Mouse (Mus musculus) CD4-positive naive resting alpha-beta T cell, adult 76 days (primary cell): ENCODE results near the gene Sumo2. TPM values are rescaled to one million over a fixed set of nuclear protein-coding genes. Genes with fewer than 3 reads are reported as not detected.

Experiments used
- total RNA-seq: library from RNA; stranded (reverse); gene quantifications from one replicate; pipeline ENCODE4 v1.2.4, GENCODE M21; 2023

The Sumo2 gene
- total RNA-seq = 231 TPM

DNA sequence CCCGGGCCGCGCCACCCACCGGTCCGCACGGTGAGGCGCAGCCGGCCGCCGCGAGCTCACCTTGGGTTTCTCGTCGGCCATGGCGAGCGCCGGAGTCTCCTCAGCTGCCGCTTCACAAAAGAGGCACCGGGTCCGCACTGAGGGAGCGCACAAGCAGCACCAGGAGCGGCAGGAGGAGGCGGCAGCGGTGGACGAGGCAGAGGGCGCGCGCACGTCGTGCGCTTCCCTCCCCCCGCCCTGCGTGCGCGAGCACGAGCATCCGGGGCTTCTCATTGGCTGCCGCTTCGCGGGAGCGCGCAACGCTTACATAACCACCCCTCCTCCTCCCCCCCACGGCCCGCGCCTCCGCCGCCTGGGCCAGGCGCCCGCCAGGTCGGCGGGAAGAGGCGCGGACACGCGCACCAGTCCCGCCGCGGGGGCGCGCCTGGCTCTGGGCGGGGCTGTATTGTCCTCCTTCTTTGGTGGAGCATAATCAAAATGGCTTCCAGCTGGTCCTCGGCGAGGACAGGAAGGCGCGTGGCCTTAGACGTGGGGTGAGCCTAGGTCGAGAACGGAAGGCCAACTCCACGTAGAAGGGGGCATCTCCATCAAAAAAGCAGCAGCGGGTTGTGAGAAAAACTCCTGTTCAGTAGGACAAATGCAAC lies at the start of gene Sumo2:
TSS of gene Sumo2 (minus strand) at position 239 of the 644 bp plus-strand sequence.

GRCm38 (mm10) chr11:115564064-115564809 lies 28.2 kb upstream of the Sumo2 start, which contains the start of gene Nup85:
Gene Nup85 (plus strand): TSS chr11:115564434.

DNA sequence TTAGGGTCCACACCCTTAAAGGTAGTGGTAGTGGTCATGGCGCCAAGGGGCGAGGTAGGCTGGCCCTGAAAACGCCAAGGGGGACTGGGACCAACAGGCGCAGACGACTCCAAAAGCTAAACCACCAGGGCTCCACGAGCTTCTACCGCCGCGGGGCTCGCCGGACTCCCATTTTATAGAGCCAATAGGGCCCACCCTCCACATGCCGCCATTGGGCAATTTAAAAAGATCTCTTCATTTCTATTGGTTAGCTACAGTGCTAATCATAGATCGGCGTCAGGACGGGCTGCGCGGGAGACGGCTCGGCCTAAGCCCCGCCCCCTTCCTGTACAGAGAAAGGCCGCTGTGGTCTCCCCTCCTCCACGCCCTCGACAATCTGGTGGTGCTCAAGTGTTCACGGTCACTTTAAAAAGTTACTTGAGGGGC lies 21.8 kb downstream of the Sumo2 start, which contains the start of gene Jpt1:
TSS of gene Jpt1 (minus strand) at position 150 of the 426 bp plus-strand sequence.

GRCm38 (mm10) chr11:115491356-115492083 lies 44.6 kb downstream of the Sumo2 start, which contains the start of gene Nt5c:
Gene Nt5c (minus strand): TSS chr11:115491862.

GRCm38 (mm10) chr11:115475025-115475757 lies 60.9 kb downstream of the Sumo2 start, which contains the start of gene Armc7:
Gene Armc7 (plus strand): TSS chr11:115475667.

Other genes starting within 250 kb of the Sumo2 start
- gene Fads6, start 238.6 kb downstream of the Sumo2 start, total RNA-seq = 1.1 TPM
- gene Otop2, start 229.1 kb downstream of the Sumo2 start, total RNA-seq = not detected
- gene Ush1g, start 214.2 kb downstream of the Sumo2 start, total RNA-seq = not detected
- gene Otop3, start 201.5 kb downstream of the Sumo2 start, total RNA-seq = not detected
- gene Hid1, start 168.5 kb downstream of the Sumo2 start, total RNA-seq = 28.6 TPM
- 0.82 TPM for gene Cdr2l, start 154.4 kb downstream of the Sumo2 start, total RNA-seq
- gene Mrpl58, start 132.5 kb downstream of the Sumo2 start, total RNA-seq = 76.4 TPM
- gene Atp5h, start 116.3 kb downstream of the Sumo2 start, total RNA-seq = 215 TPM
- gene Kctd2, start 116.1 kb downstream of the Sumo2 start, total RNA-seq = 52.0 TPM
- gene Trim80, start 95.7 kb downstream of the Sumo2 start, total RNA-seq = not detected
- 9.4 TPM for gene Slc16a5, start 73.8 kb downstream of the Sumo2 start, total RNA-seq
- gene Armc7, start 60.6 kb downstream of the Sumo2 start, total RNA-seq = 34.7 TPM
- gene Nt5c, start 44.4 kb downstream of the Sumo2 start, total RNA-seq = 111 TPM
- 171 TPM for gene Jpt1, start 21.9 kb downstream of the Sumo2 start, total RNA-seq
- 48.4 TPM for gene Nup85, start 28.2 kb upstream of the Sumo2 start, total RNA-seq
- gene Mrps7, start 67.6 kb upstream of the Sumo2 start, total RNA-seq = 31.5 TPM
- 85.0 TPM for gene Gga3, start 67.8 kb upstream of the Sumo2 start, total RNA-seq
- 91.1 TPM for gene Mif4gd, start 76.7 kb upstream of the Sumo2 start, total RNA-seq
- gene Slc25a19, start 92.0 kb upstream of the Sumo2 start, total RNA-seq = 36.2 TPM
- gene Grb2, start 172.3 kb upstream of the Sumo2 start, total RNA-seq = 140 TPM
- 45.5 TPM for gene Tmem94, start 229.2 kb upstream of the Sumo2 start, total RNA-seq